Mouse (Mus musculus): ENCODE results near the gene Zfp81. TPM values are rescaled to one million over a fixed set of nuclear protein-coding genes. Genes with fewer than 3 reads are reported as not detected.
"Not testable (repeated sequence)": the region's sequence is repeated elsewhere in the genome, so short reads cannot be mapped to it uniquely, and the experiment has no call there.

Zfp81 gene
- 6.3 and 6.5 TPM in 2 replicates for polyA plus RNA-seq (2015; fragmentation: Nextera tagmentation; extraction: Ambion mirVana)

DNA sequence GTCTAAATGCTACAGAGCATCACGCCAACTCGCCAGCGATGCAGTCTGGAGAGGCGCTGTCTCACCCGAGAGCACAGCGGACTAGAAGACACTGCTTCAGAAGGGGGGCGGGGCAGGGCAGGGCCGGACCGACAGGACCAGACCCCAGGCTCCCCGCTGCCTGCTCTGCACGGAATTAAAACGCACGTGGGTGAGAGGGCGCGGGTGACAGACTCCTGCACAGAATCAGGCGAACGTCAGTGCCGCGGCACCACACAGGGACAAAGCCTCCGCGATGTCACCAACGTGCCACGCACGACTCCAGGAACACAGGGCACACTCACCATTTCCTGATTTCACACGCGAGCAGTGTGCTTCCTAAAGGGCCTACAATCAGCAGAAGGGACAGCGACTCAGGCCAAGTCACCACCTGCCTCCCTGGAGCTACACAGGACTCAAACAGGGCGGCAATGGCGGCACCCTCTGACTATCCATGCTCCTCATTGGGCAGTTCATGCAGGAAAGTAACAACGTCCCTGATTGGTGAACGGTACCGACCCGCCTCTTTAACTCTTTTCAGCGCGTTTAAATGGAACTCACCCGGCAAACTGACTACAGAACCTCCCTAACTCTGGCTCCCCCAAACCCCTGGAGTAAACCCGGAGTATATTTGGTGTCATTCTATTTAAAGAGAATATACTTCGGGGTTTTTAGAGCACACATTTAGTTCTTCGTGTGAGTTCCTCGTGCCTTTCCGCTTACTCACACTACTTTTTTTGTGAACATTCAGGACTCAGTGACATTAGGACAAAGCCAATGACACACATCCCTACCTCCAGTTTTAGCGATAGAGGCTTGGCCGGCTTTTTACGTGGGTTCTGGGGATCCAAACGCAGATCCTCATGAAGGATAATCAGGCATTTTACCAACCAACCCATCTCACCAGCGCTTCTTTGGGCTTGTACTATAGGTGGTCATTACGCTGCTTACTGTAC is at the start of gene Zfp81:
Gene Zfp81, minus strand, starts transcription at position 468 of the 974 bp plus-strand sequence.
- peak; percentile 100 for ATAC-seq (replicated peaks; ENCODE audit: extremely low read depth, insufficient read depth, low FRiP score)
- H3K4me3 ChIP-seq (ENCODE audit: low read length): peak within 1 kb of the TSS; percentile 99
- no peaks in the 10 kb centered on the region for H3K36me3 ChIP-seq (ENCODE audit: control insufficient read depth, insufficient read depth)
- H3K27ac ChIP-seq (ENCODE audit: low read length): peak within 1 kb of the TSS; percentile 89
- WGBS: 4% methylated on average over 47 of the region's 47 CpGs
- no peaks in the 10 kb centered on the region for H3K9me3 ChIP-seq (replicated peaks; ENCODE audit: control insufficient read depth, low read length)
- peak within 1 kb of the TSS; percentile 88 for H3K4me2 ChIP-seq (ENCODE audit: low read depth, low read length)
- H3K4me1 ChIP-seq (ENCODE audit: control insufficient read depth, insufficient read depth, low read length): peaks cover 13% of the 10 kb centered on the region
- peak within 1 kb of the TSS; percentile 90 for H3K9ac ChIP-seq (ENCODE audit: low read length)
- H3K27me3 ChIP-seq (ENCODE audit: control insufficient read depth, insufficient read depth, low read length): no peaks in the 10 kb centered on the region

DNA sequence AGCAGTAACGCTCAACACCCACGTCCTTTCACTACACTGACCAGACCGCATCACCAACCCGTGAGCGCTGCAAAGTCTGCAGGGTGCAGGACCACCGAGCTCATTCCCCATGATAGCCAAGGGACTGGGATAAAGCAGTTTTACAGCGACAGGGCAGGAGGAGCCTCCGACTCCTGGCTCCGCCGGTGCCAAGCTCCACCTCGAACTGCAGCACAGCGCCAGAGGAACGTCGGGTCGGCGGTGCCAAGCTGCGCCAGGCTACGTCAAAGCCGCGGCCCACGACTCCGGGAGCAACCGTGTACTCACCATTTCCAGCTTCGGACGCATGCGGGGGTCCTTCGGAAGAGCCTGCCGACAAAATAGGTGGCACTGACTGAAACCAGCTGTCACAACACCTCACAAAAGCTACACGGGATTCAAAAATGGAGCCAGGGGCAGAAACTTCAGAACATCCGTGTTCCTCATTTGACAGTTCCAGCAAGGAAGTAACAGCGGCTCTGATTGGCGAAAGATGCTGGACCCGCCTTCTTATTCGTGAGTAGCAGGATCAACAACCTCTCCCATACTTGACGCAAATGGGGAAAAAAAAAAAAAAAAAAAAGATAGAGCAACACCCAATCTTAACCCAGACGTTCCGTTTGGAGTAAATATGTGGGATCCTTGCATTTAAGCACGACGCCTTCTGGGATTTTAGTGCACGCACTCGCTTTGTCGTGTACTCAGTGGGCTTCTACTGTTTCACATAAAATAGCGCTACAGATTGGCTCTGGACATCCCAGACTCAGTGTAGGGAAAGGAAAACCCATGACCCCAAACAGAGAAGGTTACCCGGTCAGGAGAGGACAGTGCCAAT is 35.7 kb upstream of the Zfp81 start, which contains the start of gene Zfp101:
Gene Zfp101, minus strand, starts transcription at position 460 of the 853 bp plus-strand sequence.
- ATAC-seq (replicated peaks; ENCODE audit: extremely low read depth, insufficient read depth, low FRiP score): peak; percentile 99
- Histone ChIP-seq H3K36me3 (ENCODE audit: control insufficient read depth, insufficient read depth) (no peaks in the 10 kb centered on the region), H3K4me1 (ENCODE audit: control insufficient read depth, insufficient read depth, low read length) (peaks cover 5% of the 10 kb centered on the region), H3K4me2 (ENCODE audit: low read depth, low read length) (peak within 1 kb of the TSS; percentile 67), H3K4me3 (ENCODE audit: low read length) (peak within 1 kb of the TSS; percentile 76), H3K27me3 (ENCODE audit: control insufficient read depth, insufficient read depth, low read length) (no peaks in the 10 kb centered on the region), H3K9me3 (replicated peaks; ENCODE audit: control insufficient read depth, low read length) (no peaks in the 10 kb centered on the region), H3K9ac (ENCODE audit: low read length) (peak within 1 kb of the TSS; percentile 73), H3K27ac (ENCODE audit: low read length) (peak within 1 kb of the TSS; percentile 75)
- WGBS: under 1% methylated on average over 44 of the region's 44 CpGs

- no peak for ATAC-seq (replicated peaks; ENCODE audit: extremely low read depth, insufficient read depth, low FRiP score)
- H3K4me2 ChIP-seq (ENCODE audit: low read depth, low read length): no peak overlapping the region
- 84% methylated on average over 5 of the region's 5 CpGs for WGBS
Observed at GRCm38 (mm10) chr17:33392271-33392670, 33.6 kb upstream of the Zfp81 start.

DNA sequence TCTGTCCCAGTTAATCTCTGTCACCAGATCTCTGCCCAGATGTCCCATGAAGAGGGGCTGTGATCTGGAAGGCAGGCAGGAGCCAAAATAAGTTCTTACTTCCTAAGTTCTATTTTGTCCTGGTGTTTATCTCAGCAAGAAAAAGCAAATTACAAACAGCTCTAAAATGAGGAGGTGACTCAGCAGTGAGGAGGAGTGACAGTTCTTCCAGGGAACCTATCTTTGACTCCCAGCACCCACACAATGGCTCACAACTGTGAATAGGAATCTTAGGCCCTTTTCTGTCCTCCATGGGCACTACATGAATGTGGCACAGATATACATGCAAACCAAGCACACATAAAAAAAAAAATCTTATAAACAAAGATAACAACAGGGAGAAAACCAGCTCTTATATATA is 27.0 kb upstream of the Zfp81 start:
- H3K27ac ChIP-seq (ENCODE audit: low read length): no peak overlapping the region
- H3K9me3 ChIP-seq (replicated peaks; ENCODE audit: control insufficient read depth, low read length): no peaks in the 10 kb centered on the region
- H3K9ac ChIP-seq (ENCODE audit: low read length): no peak overlapping the region
- no peak for ATAC-seq (replicated peaks; ENCODE audit: extremely low read depth, insufficient read depth, low FRiP score)
- H3K27me3 ChIP-seq (ENCODE audit: control insufficient read depth, insufficient read depth, low read length): no peaks in the 10 kb centered on the region
- H3K36me3 ChIP-seq (ENCODE audit: control insufficient read depth, insufficient read depth): peaks cover 41% of the 10 kb centered on the region
- H3K4me2 ChIP-seq (ENCODE audit: low read depth, low read length): no peak overlapping the region
- no peak overlapping the region for H3K4me3 ChIP-seq (ENCODE audit: low read length)
- no peaks in the 10 kb centered on the region for H3K4me1 ChIP-seq (ENCODE audit: control insufficient read depth, insufficient read depth, low read length)

More at GRCm38 (mm10) chr17:33392271-33392670, 33.6 kb upstream of the Zfp81 start:
- H3K27ac ChIP-seq (ENCODE audit: low read length): no peak overlapping the region
- H3K4me1 ChIP-seq (ENCODE audit: control insufficient read depth, insufficient read depth, low read length): peaks cover 5% of the 10 kb centered on the region
- H3K36me3 ChIP-seq (ENCODE audit: control insufficient read depth, insufficient read depth): no peaks in the 10 kb centered on the region
- no peak overlapping the region for H3K4me3 ChIP-seq (ENCODE audit: low read length)
- H3K27me3 ChIP-seq (ENCODE audit: control insufficient read depth, insufficient read depth, low read length): no peaks in the 10 kb centered on the region
- no peaks in the 10 kb centered on the region for H3K9me3 ChIP-seq (replicated peaks; ENCODE audit: control insufficient read depth, low read length)
- no peak overlapping the region for H3K9ac ChIP-seq (ENCODE audit: low read length)

DNA sequence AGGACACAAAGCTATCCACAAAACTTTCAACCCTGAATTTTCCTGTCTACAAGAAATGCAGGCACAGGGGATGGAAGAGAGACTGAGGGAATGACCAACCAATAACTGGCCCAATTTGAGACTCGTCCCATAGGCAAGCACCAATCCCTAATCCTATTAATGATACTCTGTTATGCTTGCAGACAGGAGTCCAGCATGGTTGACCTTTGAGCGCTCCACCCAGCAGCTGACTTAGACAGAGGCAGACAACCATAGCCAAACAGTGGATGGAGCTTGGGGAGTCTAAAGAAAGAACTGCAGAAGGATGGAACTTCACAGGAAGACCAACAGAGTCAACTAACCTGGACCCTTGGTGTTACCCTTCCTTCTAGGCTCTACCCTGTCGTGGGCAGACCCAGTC is 14.1 kb upstream of the Zfp81 start:
- Histone ChIP-seq H3K27me3 (ENCODE audit: control insufficient read depth, insufficient read depth, low read length) (no peaks in the 10 kb centered on the region), H3K27ac (ENCODE audit: low read length) (no peak overlapping the region), H3K36me3 (ENCODE audit: control insufficient read depth, insufficient read depth) (no peaks in the 10 kb centered on the region), H3K4me1 (ENCODE audit: control insufficient read depth, insufficient read depth, low read length) (no peaks in the 10 kb centered on the region), H3K4me3 (ENCODE audit: low read length) (no peak overlapping the region), H3K9me3 (replicated peaks; ENCODE audit: control insufficient read depth, low read length) (no peaks in the 10 kb centered on the region), H3K9ac (ENCODE audit: low read length) (no peak overlapping the region), H3K4me2 (ENCODE audit: low read depth, low read length) (no peak overlapping the region)
- WGBS: 86% methylated on average over 3 of the region's 3 CpGs
- no peak for ATAC-seq (replicated peaks; ENCODE audit: extremely low read depth, insufficient read depth, low FRiP score)

DNA sequence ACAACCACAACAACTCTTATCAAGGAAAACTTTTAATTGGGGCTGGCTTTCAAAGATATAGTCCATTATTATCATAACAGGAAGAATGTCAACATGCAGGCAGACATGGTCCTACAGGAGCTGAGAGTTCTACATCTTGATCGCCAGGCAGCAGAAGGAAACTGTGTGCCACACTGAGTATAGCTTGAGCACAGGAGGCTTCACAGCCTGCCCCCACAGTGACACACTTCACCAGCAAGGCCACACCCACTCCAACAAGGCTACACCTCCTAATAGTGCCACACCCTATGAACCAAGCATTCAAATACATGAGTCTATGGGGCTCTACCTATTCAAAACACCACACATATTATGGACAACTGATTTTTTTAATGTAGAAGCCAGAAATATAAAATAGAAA is 5.7 kb downstream of the Zfp81 start:
- H3K9ac ChIP-seq (ENCODE audit: low read length): no peak overlapping the region
- H3K36me3 ChIP-seq (ENCODE audit: control insufficient read depth, insufficient read depth): no peaks in the 10 kb centered on the region; the same call in 1 of the 2 replicates
- no peak overlapping the region for H3K4me2 ChIP-seq (ENCODE audit: low read depth, low read length)
- peaks cover 6% of the 10 kb centered on the region; the same call in 1 of the 2 replicates for H3K4me1 ChIP-seq (ENCODE audit: control insufficient read depth, insufficient read depth, low read length)
- peaks cover 6% of the 10 kb centered on the region for H3K9me3 ChIP-seq (replicated peaks; ENCODE audit: control insufficient read depth, low read length)
- no peak for ATAC-seq (replicated peaks; ENCODE audit: extremely low read depth, insufficient read depth, low FRiP score)
- no peak overlapping the region for H3K4me3 ChIP-seq (ENCODE audit: low read length)
- H3K27me3 ChIP-seq (ENCODE audit: control insufficient read depth, insufficient read depth, low read length): no peaks in the 10 kb centered on the region
- 96% methylated on average over 1 of the region's 1 CpGs for WGBS
- H3K27ac ChIP-seq (ENCODE audit: low read length): no peak overlapping the region

DNA sequence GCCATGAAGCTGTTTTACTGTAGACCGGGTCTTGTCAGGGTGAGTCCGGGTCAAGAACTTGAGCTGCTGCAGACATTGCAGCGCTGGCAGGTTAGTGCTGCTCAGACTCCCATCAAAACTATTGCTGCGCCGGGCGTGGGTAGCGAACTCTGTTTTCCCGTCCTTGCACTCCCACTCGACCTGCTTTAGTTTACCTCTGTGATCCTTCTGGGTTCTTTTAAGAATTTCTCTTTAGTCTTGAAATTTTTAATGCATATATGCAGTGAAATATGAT is 68.9 kb downstream of the Zfp81 start:
- H3K4me3 ChIP-seq (ENCODE audit: low read length): 0 out of 2 replicates have a peak overlapping the region, but pooled peaks have one; percentile 6
- not testable (repeated sequence) for H3K27me3 ChIP-seq (ENCODE audit: control insufficient read depth, insufficient read depth, low read length)

GRCm38 (mm10) chr17:33289039-33289875 is 69.4 kb downstream of the Zfp81 start, which contains the start of gene Zfp955b:
Zfp955b (plus strand) TSS chr17:33289544.
- Histone ChIP-seq H3K4me2 (ENCODE audit: low read depth, low read length) (peak within 1 kb of the TSS; percentile 41; the same call in 1 of the 2 replicates), H3K4me3 (ENCODE audit: low read length) (0 out of 2 replicates have a peak within 1 kb of the TSS, but pooled peaks have one; percentile 6)
- H3K9ac ChIP-seq (ENCODE audit: low read length); H3K9me3 ChIP-seq (replicated peaks; ENCODE audit: control insufficient read depth, low read length); H3K27ac ChIP-seq (ENCODE audit: low read length); H3K36me3 ChIP-seq (ENCODE audit: control insufficient read depth, insufficient read depth); H3K4me1 ChIP-seq (ENCODE audit: control insufficient read depth, insufficient read depth, low read length); H3K27me3 ChIP-seq (ENCODE audit: control insufficient read depth, insufficient read depth, low read length): not testable (repeated sequence)
- peak; percentile 100 for ATAC-seq (replicated peaks; ENCODE audit: extremely low read depth, insufficient read depth, low FRiP score)
- no CpG with 5 or more reads among the region's 25 CpGs for WGBS

More for the DNA sequence above, 68.9 kb downstream of the Zfp81 start:
- not testable (repeated sequence) for H3K36me3 ChIP-seq (ENCODE audit: control insufficient read depth, insufficient read depth); H3K9me3 ChIP-seq (replicated peaks; ENCODE audit: control insufficient read depth, low read length); H3K27ac ChIP-seq (ENCODE audit: low read length); H3K4me2 ChIP-seq (ENCODE audit: low read depth, low read length); H3K9ac ChIP-seq (ENCODE audit: low read length); H3K4me1 ChIP-seq (ENCODE audit: control insufficient read depth, insufficient read depth, low read length)
- peak; percentile 54; the same call in 1 of the 2 replicates for ATAC-seq (replicated peaks; ENCODE audit: extremely low read depth, insufficient read depth, low FRiP score)
- no CpG with 5 or more reads among the region's 9 CpGs for WGBS
